Mouse (Mus musculus) megakaryocyte, embryonic 14.5 days (primary cell): ENCODE data around the gene Rab3c.

Source experiments
- FLI1 ChIP-seq: IDR thresholded peaks from 2 replicates; pipeline ENCODE4 v1.6.1; 2012; ENCODE audit warnings: low read length, inconsistent platforms, mixed read lengths
- GATA1 ChIP-seq: IDR thresholded peaks from 3 replicates; pipeline ENCODE4 v1.6.1; 2012; ENCODE audit warnings: mixed read lengths, low read length, inconsistent platforms, borderline replicate concordance

DNA sequence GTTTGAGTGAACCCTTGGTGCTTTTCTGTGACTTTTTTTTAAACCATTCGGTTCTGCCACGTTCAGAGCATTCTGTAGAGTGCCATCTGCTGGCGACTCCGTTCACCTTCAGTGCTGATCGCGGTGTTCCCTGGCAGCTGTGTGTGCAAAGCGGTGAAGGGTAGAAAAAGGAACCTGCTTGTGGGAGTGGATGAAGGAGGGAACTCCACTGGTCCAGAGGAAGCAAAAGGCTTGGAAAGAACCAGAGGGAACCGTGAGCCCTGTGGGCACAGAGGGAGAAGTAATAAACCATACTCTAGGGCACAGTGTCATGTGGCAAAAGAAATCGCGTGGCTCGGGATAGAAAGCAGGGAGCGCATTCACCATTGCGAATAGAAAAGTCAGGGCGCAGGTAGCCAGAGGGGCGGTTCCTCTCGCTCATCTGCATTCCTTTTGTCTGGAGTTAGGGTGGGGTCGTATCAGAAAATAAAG is 262.3 kb downstream of the Rab3c start:
- TF ChIP-seq GATA1, result no peak
- no peak for TF ChIP-seq FLI1
